Mouse (Mus musculus) MEL (cell line): ENCODE data around the gene Dlx1. TPM values are rescaled to one million over a fixed set of nuclear protein-coding genes. Genes with fewer than 3 reads are reported as not detected.

Experiments used
- DNase-seq: peaks from one replicate; pipeline ENCODE4 v3.0.0; 2011; ENCODE audit warnings: low read depth, low spot score
- H3K27ac ChIP-seq: 2 replicates; pipeline ENCODE4 v1.5.1; 2012; ENCODE audit warnings: low read depth, mild to moderate bottlenecking, control low read depth, low read length, moderate library complexity; ENCODE audit not compliant: control insufficient read depth
- H3K27me3 ChIP-seq, 2 experiments: fragments of 150-350 bp in 1 of 2; sonication (generic) in 1 of 2; 2 replicates each; pipeline ENCODE4 v1.6.1; 2012; ENCODE audit warnings: low read length in 2 of 2, mild to moderate bottlenecking in 2 of 2, improper control_type of control experiment in 1 of 2, moderate library complexity in 1 of 2; ENCODE audit not compliant: insufficient read depth in 2 of 2, control insufficient read depth in 1 of 2
- H3K36me3 ChIP-seq, 2 experiments: 2 replicates each; pipeline ENCODE4 v1.6.1; 2012 to 2014; ENCODE audit warnings: low read length in 2 of 2, improper control_type of control experiment in 1 of 2, inconsistent platforms in 1 of 2, mild to moderate bottlenecking in 1 of 2; ENCODE audit not compliant: insufficient read depth in 2 of 2, control insufficient read depth in 1 of 2
- H3K4me1 ChIP-seq, 2 experiments: fragments of 150-350 bp in 1 of 2; sonication (generic) in 1 of 2; 2 replicates each; pipeline ENCODE4 v1.6.1; 2012; ENCODE audit warnings: low read length in 2 of 2, improper control_type of control experiment in 1 of 2, mild to moderate bottlenecking in 1 of 2; ENCODE audit not compliant: insufficient read depth in 2 of 2, control insufficient read depth in 1 of 2
- H3K4me3 ChIP-seq, 2 experiments: fragments of 150-350 bp in 1 of 2; sonication (generic) in 1 of 2; 2 replicates each; pipeline ENCODE4 v1.5.1; 2012; ENCODE audit warnings: low read depth in 2 of 2, low read length in 2 of 2, mild to moderate bottlenecking in 2 of 2, moderate library complexity in 2 of 2, control low read depth in 1 of 2, improper control_type of control experiment in 1 of 2; ENCODE audit not compliant: control insufficient read depth in 1 of 2, insufficient read depth in 1 of 2
- H3K79me2 ChIP-seq: 2 replicates; pipeline ENCODE4 v1.6.1; 2012; ENCODE audit warnings: mild to moderate bottlenecking, low read length, moderate library complexity; ENCODE audit not compliant: control insufficient read depth, poor library complexity, insufficient read depth
- H3K9ac ChIP-seq: 2 replicates; pipeline ENCODE4 v1.6.1; 2012; ENCODE audit warnings: low read depth, mild to moderate bottlenecking, control low read depth, low read length, moderate library complexity; ENCODE audit not compliant: control insufficient read depth, poor library complexity, severe bottlenecking
- H3K9me3 ChIP-seq: fragments of 150-350 bp; sonication (generic); replicated peaks from 2 replicates; pipeline ENCODE4 v1.6.1; 2012; ENCODE audit warnings: mild to moderate bottlenecking, low read length, improper control_type of control experiment, moderate library complexity; ENCODE audit not compliant: insufficient read depth
- BHLHE40 ChIP-seq: IDR thresholded peaks from 2 replicates; pipeline ENCODE4 v1.6.1; 2012; ENCODE audit warnings: low read depth, mild to moderate bottlenecking, inconsistent platforms, low read length, improper control_type of control experiment, borderline replicate concordance
- CHD1 ChIP-seq: IDR thresholded peaks from 2 replicates; pipeline ENCODE4 v1.6.1; 2012; ENCODE audit warnings: low read depth, mild to moderate bottlenecking, inconsistent platforms, low read length, improper control_type of control experiment
- CTCF ChIP-seq, 3 experiments: IDR thresholded peaks in 2 of 3; conservative IDR thresholded peaks in 1 of 3; 2 replicates each; pipeline ENCODE4 v1.5.1; 2011 to 2012; ENCODE audit warnings: low read length in 3 of 3, low read depth in 2 of 3, mild to moderate bottlenecking in 2 of 3, improper control_type of control experiment in 1 of 3, inconsistent platforms in 1 of 3, mixed read lengths in 1 of 3, moderate library complexity in 1 of 3; ENCODE audit not compliant: control insufficient read depth in 1 of 3, insufficient read depth in 1 of 3, poor library complexity in 1 of 3, severe bottlenecking in 1 of 3
- E2F4 ChIP-seq: IDR thresholded peaks from 2 replicates; pipeline ENCODE4 v1.6.1; 2011; ENCODE audit warnings: low read depth, low read length, improper control_type of control experiment, borderline replicate concordance
- ELF1 ChIP-seq: IDR thresholded peaks from 2 replicates; pipeline ENCODE4 v1.6.1; 2014; ENCODE audit warnings: low read depth, mild to moderate bottlenecking, inconsistent platforms, low read length, improper control_type of control experiment, moderate library complexity
- ETS1 ChIP-seq: IDR thresholded peaks from 2 replicates; pipeline ENCODE4 v1.6.1; 2012; ENCODE audit warnings: low read depth, mild to moderate bottlenecking, inconsistent platforms, low read length, improper control_type of control experiment, moderate library complexity
- GABPA ChIP-seq: IDR thresholded peaks from 2 replicates; pipeline ENCODE4 v1.6.1; 2012; ENCODE audit warnings: low read depth, mild to moderate bottlenecking, inconsistent platforms, low read length, improper control_type of control experiment, moderate library complexity
- GATA1 ChIP-seq: IDR thresholded peaks from 2 replicates; pipeline ENCODE4 v1.6.1; 2011; ENCODE audit warnings: low read depth, low read length, improper control_type of control experiment
- HCFC1 ChIP-seq: IDR thresholded peaks from 2 replicates; pipeline ENCODE4 v1.6.1; 2012; ENCODE audit warnings: low read depth, mild to moderate bottlenecking, inconsistent platforms, low read length, improper control_type of control experiment, moderate library complexity
- JUND ChIP-seq: IDR thresholded peaks from 2 replicates; pipeline ENCODE4 v1.6.1; 2011; ENCODE audit warnings: low read depth, mild to moderate bottlenecking, improper control_type of control experiment, low read length
- KAT2A ChIP-seq: conservative IDR thresholded peaks from 2 replicates; pipeline ENCODE4 v1.6.1; 2012; ENCODE audit warnings: low read depth, low read length, improper control_type of control experiment, inconsistent platforms
- MAFK ChIP-seq: IDR thresholded peaks from 2 replicates; pipeline ENCODE4 v1.6.1; 2011; ENCODE audit warnings: low read depth, mild to moderate bottlenecking, low read length, improper control_type of control experiment, borderline replicate concordance
- MAZ ChIP-seq: IDR thresholded peaks from 2 replicates; pipeline ENCODE4 v1.6.1; 2012; ENCODE audit warnings: low read depth, mild to moderate bottlenecking, inconsistent platforms, low read length, improper control_type of control experiment
- MEF2A ChIP-seq: IDR thresholded peaks from 2 replicates; pipeline ENCODE4 v1.6.1; 2014; ENCODE audit warnings: low read depth, mild to moderate bottlenecking, inconsistent platforms, low read length, improper control_type of control experiment; ENCODE audit not compliant: poor library complexity, insufficient replicate concordance, severe bottlenecking; ENCODE audit errors: extremely low read depth
- MXI1 ChIP-seq: IDR thresholded peaks from 2 replicates; pipeline ENCODE4 v1.6.1; 2011; ENCODE audit warnings: mild to moderate bottlenecking, low read depth, low read length, improper control_type of control experiment
- MYC ChIP-seq: IDR thresholded peaks from 2 replicates; pipeline ENCODE4 v1.6.1; 2011; ENCODE audit warnings: low read depth, mild to moderate bottlenecking, low read length, improper control_type of control experiment, moderate library complexity
- NRF1 ChIP-seq: IDR thresholded peaks from 2 replicates; pipeline ENCODE4 v1.6.1; 2014; ENCODE audit warnings: low read depth, mild to moderate bottlenecking, inconsistent platforms, low read length, improper control_type of control experiment, moderate library complexity; ENCODE audit not compliant: poor library complexity, insufficient read depth, severe bottlenecking
- POLR2A ChIP-seq, 2 experiments: IDR thresholded peaks; 2 replicates each; pipeline ENCODE4 v1.6.1; 2011 to 2012; ENCODE audit warnings: low read length in 2 of 2, mild to moderate bottlenecking in 2 of 2, control low read depth in 1 of 2, improper control_type of control experiment in 1 of 2, low read depth in 1 of 2, moderate library complexity in 1 of 2; ENCODE audit not compliant: control insufficient read depth in 1 of 2, insufficient read depth in 1 of 2, poor library complexity in 1 of 2
- POLR2AphosphoS2 ChIP-seq: IDR thresholded peaks from 2 replicates; pipeline ENCODE4 v1.6.1; 2011; ENCODE audit warnings: low read length, improper control_type of control experiment
- RAD21 ChIP-seq: IDR thresholded peaks from 2 replicates; pipeline ENCODE4 v1.6.1; 2011; ENCODE audit warnings: mild to moderate bottlenecking, low read depth, low read length, improper control_type of control experiment
- SIN3A ChIP-seq: IDR thresholded peaks from 2 replicates; pipeline ENCODE4 v1.6.1; 2012; ENCODE audit warnings: low read length, improper control_type of control experiment, inconsistent platforms
- SMC3 ChIP-seq: IDR thresholded peaks from 2 replicates; pipeline ENCODE4 v1.6.1; 2011; ENCODE audit warnings: low read depth, low read length, improper control_type of control experiment
- TAL1 ChIP-seq: IDR thresholded peaks from 2 replicates; pipeline ENCODE4 v1.6.1; 2012; ENCODE audit warnings: mild to moderate bottlenecking, inconsistent platforms, low read length, moderate library complexity, mixed read lengths
- TBP ChIP-seq: IDR thresholded peaks from 2 replicates; pipeline ENCODE4 v1.8.0; 2011; ENCODE audit warnings: low read depth, low read length, improper control_type of control experiment
- USF1 ChIP-seq: IDR thresholded peaks from 2 replicates; pipeline ENCODE4 v1.6.1; 2014; ENCODE audit warnings: low read depth, mild to moderate bottlenecking, inconsistent platforms, low read length, improper control_type of control experiment, moderate library complexity
- USF2 ChIP-seq, 2 experiments: IDR thresholded peaks; 2 replicates each; pipeline ENCODE4 v1.6.1; 2011 to 2012; ENCODE audit warnings: improper control_type of control experiment in 2 of 2, low read length in 2 of 2, borderline replicate concordance in 1 of 2, inconsistent platforms in 1 of 2, low read depth in 1 of 2, mild to moderate bottlenecking in 1 of 2; ENCODE audit not compliant: insufficient read depth in 1 of 2
- ZNF384 ChIP-seq: IDR thresholded peaks from 2 replicates; pipeline ENCODE4 v1.6.1; 2012; ENCODE audit warnings: low read depth, mild to moderate bottlenecking, inconsistent platforms, low read length, improper control_type of control experiment
- polyA plus RNA-seq, 2 experiments: library from polyadenylated mRNA; stranded (reverse) in 1 of 2; unstranded in 1 of 2; fragments of >175 nt in 1 of 2; fragments of >200 nt in 1 of 2; gene quantifications; 2 replicates each; pipeline versions ENCODE4 v1.2.1 to v1.2.4; 2012; ENCODE audit warnings: low replicate concordance in 2 of 2, low read depth in 1 of 2; ENCODE audit not compliant: insufficient read length in 2 of 2, insufficient read depth in 1 of 2, missing spikeins in 1 of 2
- total RNA-seq: library from RNA; depleted of rRNA; stranded (reverse); fragments of 300-350 nt; gene quantifications from 2 replicates; pipeline ENCODE4 v1.2.3, GENCODE M21; 2012

Dlx1 gene
- total and polyA plus RNA-seq, 3 experiments = 3.4 to 11.8 TPM; not detected in 1

- H3K4me3 ChIP-seq = peak overlapping the region; percentile 0 to 86; a peak in 2 of 4 replicates
- no peak for TF ChIP-seq BHLHE40
- TF ChIP-seq MEF2A = no peak
- no peak for TF ChIP-seq GATA1
- TF ChIP-seq TAL1 = no peak
- no peak for TF ChIP-seq HCFC1
- no peak for TF ChIP-seq POLR2AphosphoS2
- no peak for TF ChIP-seq ZNF384
- H3K4me1 ChIP-seq = peaks cover 9 to 16% of the 10 kb centered on the region in 2 experiments; a peak in 3 of 4 replicates
- H3K9ac ChIP-seq = peak overlapping the region; percentile 23
- no peaks in the 10 kb centered on the region for H3K79me2 ChIP-seq
- peaks cover 0 to 12% of the 10 kb centered on the region in 2 experiments; a peak in 2 of 4 replicates for H3K36me3 ChIP-seq
- H3K9me3 ChIP-seq = no peaks in the 10 kb centered on the region
- DNase-seq = no peak
- peak overlapping the region; percentile 71 for H3K27ac ChIP-seq
- no peaks in the 10 kb centered on the region for H3K27me3 ChIP-seq
These were observed 13.7 kb downstream of the Dlx1 start for GRCm38 (mm10) chr2:71541418-71542226.

DNA sequence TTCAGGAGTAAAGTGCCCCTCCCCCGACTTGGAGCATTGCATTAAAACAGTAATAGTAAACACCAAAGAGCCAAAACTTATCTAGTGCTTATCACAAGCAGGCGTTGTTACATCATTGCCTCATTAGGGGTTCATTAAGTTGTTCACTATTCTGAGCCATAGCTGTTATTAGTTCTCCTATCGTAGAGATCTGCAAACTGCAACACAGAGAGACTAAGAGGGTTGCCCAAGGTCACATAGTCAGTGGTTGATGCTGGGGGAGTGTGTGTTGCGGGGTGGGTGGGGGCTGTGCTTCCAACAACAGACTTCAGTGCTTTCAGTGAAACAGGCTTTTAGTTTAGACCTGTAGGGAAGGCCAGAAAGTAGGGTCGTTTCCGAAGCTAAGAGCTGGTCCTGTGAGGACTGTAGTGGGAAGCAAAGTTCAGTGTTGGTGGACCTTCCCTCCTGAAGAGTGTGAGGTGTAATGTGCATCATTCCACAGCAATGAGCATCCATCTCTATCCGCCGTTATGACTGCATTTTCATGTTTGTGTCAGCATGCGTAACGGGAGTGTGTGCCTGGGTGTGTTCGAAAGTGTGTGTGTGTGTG lies 14.4 kb downstream of the Dlx1 start:
- Histone ChIP-seq H3K9me3 (no peaks in the 10 kb centered on the region), H3K79me2 (no peaks in the 10 kb centered on the region), H3K36me3 (peaks cover 0 to 12% of the 10 kb centered on the region in 2 experiments; a peak in 2 of 4 replicates), H3K4me3 (peak overlapping the region; percentile 60 to 86), H3K4me1 (peaks cover 9 to 16% of the 10 kb centered on the region in 2 experiments; a peak in 3 of 4 replicates), H3K27ac (peak overlapping the region; percentile 71), H3K9ac (peak overlapping the region; percentile 70), H3K27me3 (no peaks in the 10 kb centered on the region)
- DNase-seq = peak; percentile 71
- peak; percentile 29; the same call in 1 of the 2 replicates for TF ChIP-seq MAFK
- TF ChIP-seq MAZ = no peak; the same call in 1 of the 2 replicates
- no peak for TF ChIP-seq GABPA
- no peak for TF ChIP-seq KAT2A
- no peak for TF ChIP-seq CHD1
- TF ChIP-seq ELF1 = 0 out of 2 replicates have a peak, but pooled peaks have one; percentile 12
- no peak for TF ChIP-seq POLR2A (IDR thresholded peaks at IDR 0.05; ENCODE audit: control insufficient read depth in 1 of 2, insufficient read depth in 1 of 2, low read depth in 1 of 2, low read length in 2 of 2, poor library complexity in 1 of 2)
- TF ChIP-seq SMC3 = no peak
- TF ChIP-seq USF2 (IDR thresholded peaks at IDR 0.05; ENCODE audit: borderline replicate concordance in 1 of 2, insufficient read depth in 1 of 2, low read depth in 1 of 2, low read length in 2 of 2) = no peak
- no peak for TF ChIP-seq CTCF (IDR thresholded peaks at IDR 0.05 in 2 of 3, conservative IDR thresholded peaks at IDR 0.05 in 1 of 3; ENCODE audit: control insufficient read depth in 1 of 3, insufficient read depth in 1 of 3, low read depth in 2 of 3, low read length in 3 of 3, poor library complexity in 1 of 3, severe bottlenecking in 1 of 3)
- TF ChIP-seq ZNF384 = no peak
- peak; percentile 54 for TF ChIP-seq MXI1
- no peak for TF ChIP-seq HCFC1
- TF ChIP-seq MYC = no peak
- TF ChIP-seq ETS1 = peak; percentile 93
- no peak for TF ChIP-seq E2F4
- TF ChIP-seq JUND = no peak
- TF ChIP-seq MEF2A = peak; percentile 64; the same call in 1 of the 2 replicates
- TF ChIP-seq SIN3A = peak; percentile 64; the same call in 1 of the 2 replicates
- TF ChIP-seq RAD21 = no peak
- no peak; the same call in 1 of the 2 replicates for TF ChIP-seq TBP
- TF ChIP-seq POLR2AphosphoS2 = peak; percentile 54; the same call in 1 of the 2 replicates
- TF ChIP-seq USF1 = 0 out of 2 replicates have a peak, but pooled peaks have one; percentile 12
- no peak for TF ChIP-seq NRF1
